Mouse (Mus musculus) cortical plate, adult 2 months (tissue): ENCODE measurements around the gene Dgke. TPM values are rescaled to one million over a fixed set of nuclear protein-coding genes. Genes with fewer than 3 reads are reported as not detected.

Experiments
- H3K27ac ChIP-seq: fragments of 200-500 bp; 2 replicates; pipeline ENCODE4 v1.5.1; 2012; ENCODE audit warnings: low read length, control low read depth, inconsistent platforms; ENCODE audit not compliant: insufficient read depth
- H3K4me1 ChIP-seq: fragments of 200-500 bp; 2 replicates; pipeline ENCODE4 v1.6.1; 2011; ENCODE audit warnings: low read length; ENCODE audit not compliant: control insufficient read depth, insufficient read depth
- H3K4me3 ChIP-seq: fragments of 200-500 bp; 2 replicates; pipeline ENCODE4 v1.5.1; 2011; ENCODE audit warnings: mild to moderate bottlenecking, low read length, control low read depth; ENCODE audit not compliant: insufficient read depth
- CTCF ChIP-seq: fragments of 200-500 bp; IDR thresholded peaks from 2 replicates; pipeline ENCODE4 v1.5.1; 2011; ENCODE audit warnings: mild to moderate bottlenecking, control low read depth, low read length; ENCODE audit not compliant: insufficient read depth; ENCODE audit errors: extremely low read depth
- POLR2A ChIP-seq: fragments of 200-500 bp; IDR thresholded peaks from 2 replicates; pipeline ENCODE4 v1.6.1; 2011; ENCODE audit warnings: mild to moderate bottlenecking, low read length, control low read depth; ENCODE audit not compliant: insufficient read depth; ENCODE audit errors: extremely low read depth
- polyA plus RNA-seq: library from polyadenylated mRNA; depleted of rRNA; stranded (reverse); fragments of >200 nt; gene quantifications from 2 replicates; pipeline ENCODE4 v1.2.3, GENCODE M21; 2012; rRNA removed

Gene Dgke
- polyA plus RNA-seq, 1 experiment: 35.3 TPM

DNA sequence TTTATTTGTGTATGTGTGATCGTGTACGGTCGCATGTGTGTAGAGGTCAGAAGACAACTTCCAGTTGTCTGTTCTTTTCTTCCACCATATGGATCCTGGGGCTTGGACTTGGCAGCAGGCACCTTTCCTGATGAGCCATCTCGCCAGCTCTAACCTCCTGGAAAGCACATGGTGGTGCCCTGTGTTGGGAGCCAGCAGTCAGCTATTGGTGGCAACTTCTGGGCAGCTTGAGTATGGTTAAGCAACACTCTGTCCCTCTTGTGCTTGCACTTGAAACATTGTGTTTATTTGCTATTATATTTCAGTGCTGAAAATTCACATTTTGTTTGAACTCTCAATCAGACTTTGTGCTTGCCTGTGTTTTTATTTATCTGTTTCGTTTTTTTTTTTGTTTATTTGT lies 77.7 kb downstream of the Dgke start:
- no peaks in the 10 kb centered on the region for H3K4me1 ChIP-seq
- H3K27ac ChIP-seq: no peak overlapping the region
- TF ChIP-seq CTCF (no peak), POLR2A (no peak)
- H3K4me3 ChIP-seq: no peak overlapping the region

DNA sequence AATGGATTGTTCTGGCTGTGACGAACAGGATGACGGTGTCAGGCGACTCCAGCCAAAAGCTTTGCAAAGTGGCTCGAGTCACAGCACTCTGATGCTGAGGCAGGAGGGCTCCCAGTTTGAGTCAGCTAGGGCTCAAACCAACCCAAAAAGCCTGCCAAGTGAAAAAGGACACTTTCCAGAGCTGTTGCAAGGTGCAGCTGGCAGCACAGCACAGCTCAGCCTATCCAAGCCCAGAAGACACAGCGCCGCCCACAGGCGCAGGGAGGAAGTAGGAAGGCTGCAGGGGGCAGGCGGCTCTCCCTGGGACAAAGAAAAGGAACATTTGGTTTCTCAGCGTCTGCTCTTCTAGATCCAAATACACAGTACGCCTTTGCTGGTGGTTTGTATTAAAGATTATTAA lies 80.0 kb downstream of the Dgke start:
- H3K27ac ChIP-seq: no peak overlapping the region
- H3K4me1 ChIP-seq: no peaks in the 10 kb centered on the region
- no peak overlapping the region for H3K4me3 ChIP-seq
- TF ChIP-seq CTCF: 0 out of 2 replicates have a peak, but pooled peaks have one; percentile 12
- TF ChIP-seq POLR2A: no peak

Other genes with a start within 250 kb of the Dgke start
- 39.6 and 42.3 TPM in 2 replicates for gene Akap1, start 202.3 kb downstream of the Dgke start, polyA plus RNA-seq
- gene Scpep1, start 111.4 kb downstream of the Dgke start, polyA plus RNA-seq: 16.1 and 16.8 TPM in 2 replicates
- not detected in 2 replicates for gene Elobl, start 99.9 kb downstream of the Dgke start, polyA plus RNA-seq
- 18.8 and 19.3 TPM in 2 replicates for gene Coil, start 96.6 kb downstream of the Dgke start, polyA plus RNA-seq
- 3.2 and 3.7 TPM in 2 replicates for gene Trim25, start 67.5 kb downstream of the Dgke start, polyA plus RNA-seq
- gene Gm525, start 7.0 kb upstream of the Dgke start, polyA plus RNA-seq: 0.23 and 0.45 TPM in 2 replicates
- 8.7 and 8.8 TPM in 2 replicates for gene Nog, start 235.5 kb upstream of the Dgke start, polyA plus RNA-seq